Comparison of ENCODE assay signal across 10 mouse cellular contexts in genomic region chr2:130398091-130398490, GRCm38 (mm10). TPM values are rescaled to one million over a fixed set of nuclear protein-coding genes. Genes with fewer than 3 reads are reported as not detected.
DNase-seq lines count a peak whose midpoint lies in the region; ATAC-seq lines count a peak whose summit lies in the region.
"Had no signal": no experiment of that assay in that cellular context is flagged by ENCODE, and none has a peak within 500 bp of the region (broad histone marks: within the 10 kb centered on the region; RNA-seq: fewer than 3 reads in every experiment).

No protein-coding gene starts in this region.

- peak overlapping the region; percentile 97 for H3K4me2 ChIP-seq in heart, embryonic 14.5 days (ENCODE audit: low read length)
- peak overlapping the region; percentile 92 for H3K4me2 ChIP-seq in limb, embryonic 15.5 days
- H3K4me2 ChIP-seq in neural tube, embryonic 13.5 days, result peak overlapping the region; percentile 74

- peaks cover 22% of the 10 kb centered on the region for H3K27me3 ChIP-seq in embryonic facial prominence, embryonic 10.5 days (replicated peaks; ENCODE audit: low read depth, poor library complexity, severe bottlenecking)
- 0 out of 2 replicates have a peak, but pooled peaks cover 14% of the 10 kb centered on the region for H3K27me3 ChIP-seq in heart, embryonic 14.5 days (ENCODE audit: control insufficient read depth, insufficient read depth, low read length)
- no peaks in the 10 kb centered on the region for H3K27me3 ChIP-seq in limb, embryonic 15.5 days
- peaks cover 22% of the 10 kb centered on the region for H3K27me3 ChIP-seq in neural tube, embryonic 13.5 days

- no peak for ATAC-seq in heart, embryonic 14.5 days (ENCODE audit: insufficient number of reproducible peaks, insufficient read depth, low FRiP score, low read depth)
- no peak for ATAC-seq in limb, embryonic 15.5 days (ENCODE audit: insufficient number of reproducible peaks, low FRiP score, low TSS enrichment, low read depth)
- ATAC-seq in neural tube, embryonic 13.5 days (ENCODE audit: low read depth), result no peak
- ATAC-seq: Patski had no signal

- H3K4me3 ChIP-seq in embryonic facial prominence, embryonic 10.5 days, result peak overlapping the region; percentile 69
- peak overlapping the region; percentile 65 to 69 for H3K4me3 ChIP-seq in heart, embryonic 14.5 days (ENCODE audit: control insufficient read depth in 1 of 2, insufficient read depth in 1 of 2, low read depth in 1 of 2, low read length in 2 of 2)
- peak overlapping the region; percentile 72 for H3K4me3 ChIP-seq in limb, embryonic 15.5 days
- H3K4me3 ChIP-seq in neural tube, embryonic 13.5 days, result peak overlapping the region; percentile 58

- peak overlapping the region; percentile 78; the same call in 1 of the 2 replicates for H3K9ac ChIP-seq in heart, embryonic 14.5 days (ENCODE audit: low read length)
- H3K9ac ChIP-seq in limb, embryonic 15.5 days, result peak overlapping the region; percentile 75
- 0 out of 2 replicates have a peak overlapping the region, but pooled peaks have one; percentile 81 for H3K9ac ChIP-seq in neural tube, embryonic 13.5 days

- H3K27ac ChIP-seq in embryonic facial prominence, embryonic 10.5 days (replicated peaks), result peak overlapping the region; percentile 89
- H3K27ac ChIP-seq in heart, embryonic 14.5 days (replicated peaks in 1 of 2; ENCODE audit: control insufficient read depth in 1 of 2, insufficient read depth in 1 of 2, low read depth in 2 of 2, low read length in 2 of 2), result no peak overlapping the region
- peak overlapping the region; percentile 90 for H3K27ac ChIP-seq in limb, embryonic 15.5 days
- no peak overlapping the region for H3K27ac ChIP-seq in neural tube, embryonic 13.5 days (replicated peaks)

- peaks cover 36% of the 10 kb centered on the region for H3K4me1 ChIP-seq in embryonic facial prominence, embryonic 10.5 days
- H3K4me1 ChIP-seq in heart, embryonic 14.5 days (ENCODE audit: control insufficient read depth in 2 of 2, insufficient read depth in 2 of 2, low read length in 2 of 2), result peaks cover 6 to 7% of the 10 kb centered on the region in 2 experiments; a peak in 2 of 4 replicates
- peaks cover 27% of the 10 kb centered on the region for H3K4me1 ChIP-seq in limb, embryonic 15.5 days
- H3K4me1 ChIP-seq in neural tube, embryonic 13.5 days (replicated peaks), result peaks cover 19% of the 10 kb centered on the region

- peaks cover 31% of the 10 kb centered on the region for H3K36me3 ChIP-seq in embryonic facial prominence, embryonic 10.5 days (replicated peaks)
- 0 out of 2 replicates have a peak, but pooled peaks cover 7% of the 10 kb centered on the region for H3K36me3 ChIP-seq in heart, embryonic 14.5 days (ENCODE audit: control insufficient read depth, insufficient read depth, low read length)
- H3K36me3 ChIP-seq in limb, embryonic 15.5 days, result peaks cover 26% of the 10 kb centered on the region
- H3K36me3 ChIP-seq in neural tube, embryonic 13.5 days, result peaks cover 8% of the 10 kb centered on the region; the same call in 1 of the 2 replicates

- H3K9me3 ChIP-seq in embryonic facial prominence, embryonic 10.5 days, result no peaks in the 10 kb centered on the region
- H3K9me3 ChIP-seq in heart, embryonic 14.5 days (ENCODE audit: control insufficient read depth, low read length), result no peaks in the 10 kb centered on the region
- H3K9me3 ChIP-seq in limb, embryonic 15.5 days, result no peaks in the 10 kb centered on the region
- H3K9me3 ChIP-seq in neural tube, embryonic 13.5 days, result no peaks in the 10 kb centered on the region

- 12% methylated on average over 14 of the region's 14 CpGs for WGBS in embryonic facial prominence, embryonic 10.5 days
- 9% methylated on average over 14 of the region's 14 CpGs for WGBS in heart, embryonic 14.5 days
- WGBS in limb, embryonic 15.5 days, result 11% methylated on average over 14 of the region's 14 CpGs
- 14% methylated on average over 14 of the region's 14 CpGs for WGBS in neural tube, embryonic 13.5 days

- peak; percentile 32 for DNase-seq in kidney, postnatal 10 days
- DNase-seq in kidney, adult 8-10 months, result no peak
- DNase-seq in embryonic facial prominence, embryonic 10.5 days (ENCODE audit: low spot score), result no peak
- DNase-seq in right cerebral cortex, postnatal 10 days (ENCODE audit: low spot score in 2 of 2), result no peak
- DNase-seq in gastrocnemius, postnatal 4 days (ENCODE audit: low spot score in 2 of 2), result no peak

RNA-seq across cellular contexts. Expression of gene Cpxm1, which starts 0.7 kb away (rescaled TPM):
- polyA plus RNA-seq in embryonic facial prominence, embryonic 10.5 days (2016; fragmentation: Nextera tagmentation; extraction: Ambion mirVana), result 63.6 and 69.7 TPM in 2 replicates
- polyA plus RNA-seq in heart, embryonic 14.5 days (2014; fragmentation: Nextera tagmentation; extraction: Ambion mirVana), result 22.0 and 26.2 TPM in 2 replicates
- polyA plus RNA-seq in limb, embryonic 15.5 days (2015; fragmentation: Nextera tagmentation; extraction: Ambion mirVana), result 145 and 151 TPM in 2 replicates
- polyA plus RNA-seq in neural tube, embryonic 13.5 days (2015; fragmentation: Nextera tagmentation; extraction: Ambion mirVana), result 26.8 and 32.9 TPM in 2 replicates
- total RNA-seq in gastrocnemius, postnatal 4 days (2021), result 10 to 100 TPM; 19.7 to 19.9 TPM

RNA-seq across cellular contexts. Expression of gene Gm28372, which starts 6.9 kb away (rescaled TPM):
- polyA plus RNA-seq in embryonic facial prominence, embryonic 10.5 days (2016; fragmentation: Nextera tagmentation; extraction: Ambion mirVana), result 0.08 TPM in 1 of 2 replicates, not detected in the other
- not detected in 2 replicates for polyA plus RNA-seq in heart, embryonic 14.5 days (2014; fragmentation: Nextera tagmentation; extraction: Ambion mirVana)
- not detected in 2 replicates for polyA plus RNA-seq in limb, embryonic 15.5 days (2015; fragmentation: Nextera tagmentation; extraction: Ambion mirVana)
- 0.15 TPM in 1 of 2 replicates, not detected in the other for polyA plus RNA-seq in neural tube, embryonic 13.5 days (2015; fragmentation: Nextera tagmentation; extraction: Ambion mirVana)
- total RNA-seq in gastrocnemius, postnatal 4 days (2021), result not detected
- polyA plus RNA-seq: frontal cortex, adult 2 months had no signal

RNA-seq across cellular contexts. Expression of gene 1700020A23Rik, which starts 7.0 kb away (rescaled TPM):
- not detected in 2 replicates for polyA plus RNA-seq in embryonic facial prominence, embryonic 10.5 days (2016; fragmentation: Nextera tagmentation; extraction: Ambion mirVana)
- not detected in 2 replicates for polyA plus RNA-seq in heart, embryonic 14.5 days (2014; fragmentation: Nextera tagmentation; extraction: Ambion mirVana)
- polyA plus RNA-seq in limb, embryonic 15.5 days (2015; fragmentation: Nextera tagmentation; extraction: Ambion mirVana), result 0.37 TPM in 1 of 2 replicates, not detected in the other
- polyA plus RNA-seq in neural tube, embryonic 13.5 days (2015; fragmentation: Nextera tagmentation; extraction: Ambion mirVana), result not detected in 2 replicates
- total RNA-seq in gastrocnemius, postnatal 4 days (2021), result not detected
- polyA plus RNA-seq: frontal cortex, adult 2 months; Patski had no signal

RNA-seq across cellular contexts. Expression of gene Tmem239, which starts 8.2 kb away (rescaled TPM):
- not detected in 2 replicates for polyA plus RNA-seq in embryonic facial prominence, embryonic 10.5 days (2016; fragmentation: Nextera tagmentation; extraction: Ambion mirVana)
- polyA plus RNA-seq in heart, embryonic 14.5 days (2014; fragmentation: Nextera tagmentation; extraction: Ambion mirVana), result not detected in 2 replicates
- 0.14 and 0.15 TPM in 2 replicates for polyA plus RNA-seq in limb, embryonic 15.5 days (2015; fragmentation: Nextera tagmentation; extraction: Ambion mirVana)
- 0.29 TPM in 1 of 2 replicates, not detected in the other for polyA plus RNA-seq in neural tube, embryonic 13.5 days (2015; fragmentation: Nextera tagmentation; extraction: Ambion mirVana)
- total RNA-seq in gastrocnemius, postnatal 4 days (2021), result not detected
- polyA plus RNA-seq: frontal cortex, adult 2 months; Patski had no signal

RNA-seq across cellular contexts. Expression of gene Vps16, which starts 26.0 kb away (rescaled TPM):
- 112 and 122 TPM in 2 replicates for polyA plus RNA-seq in embryonic facial prominence, embryonic 10.5 days (2016; fragmentation: Nextera tagmentation; extraction: Ambion mirVana)
- polyA plus RNA-seq in heart, embryonic 14.5 days (2014; fragmentation: Nextera tagmentation; extraction: Ambion mirVana), result 40.4 and 43.8 TPM in 2 replicates
- polyA plus RNA-seq in limb, embryonic 15.5 days (2015; fragmentation: Nextera tagmentation; extraction: Ambion mirVana), result 94.2 and 106 TPM in 2 replicates
- 98.2 and 103 TPM in 2 replicates for polyA plus RNA-seq in neural tube, embryonic 13.5 days (2015; fragmentation: Nextera tagmentation; extraction: Ambion mirVana)
- 10 to 100 TPM; 37.3 to 44.6 TPM for total RNA-seq in gastrocnemius, postnatal 4 days (2021)

Comparison
In these comparisons a context has a peak if more than half of its experiments do, and no peak if none do; other contexts are left out.
1. H3K27ac ChIP-seq: peak in embryonic facial prominence, embryonic 10.5 days (single experiment) and limb, embryonic 15.5 days (single experiment); none in heart, embryonic 14.5 days (0 of 2) and neural tube, embryonic 13.5 days (single experiment).
2. Peak in every context shown above with its lines, with median percentiles within 50 percentile points of each other: H3K4me3 ChIP-seq, H3K4me2 ChIP-seq and H3K9ac ChIP-seq.